Mouse (Mus musculus) forebrain, embryonic 16.5 days (tissue): ENCODE measurements around the gene Hrasls5. TPM values are rescaled to one million over a fixed set of nuclear protein-coding genes. Genes with fewer than 3 reads are reported as not detected.
A peak's percentile ranks its signal among the peaks of the same experiment; 100 is the strongest.

Source experiments
- ATAC-seq: fragments of 200-750 bp; cut with Nextera tagmentation; 2 replicates; pipeline ENCODE4 v1.8.0; 2017; ENCODE audit warnings: mild to moderate bottlenecking, moderate library complexity
- H3K27ac ChIP-seq: fragments of 300-500 bp; sonication (generic); 2 replicates; pipeline ENCODE4 v1.5.1; 2014; ENCODE audit warnings: low read length, control low read depth
- H3K27me3 ChIP-seq: fragments of 300-500 bp; sonication (generic); replicated peaks from 2 replicates; pipeline ENCODE4 v1.6.1; 2014; ENCODE audit warnings: low read length; ENCODE audit not compliant: control insufficient read depth, insufficient read depth
- H3K36me3 ChIP-seq: fragments of 300-500 bp; sonication (generic); 2 replicates; pipeline ENCODE4 v1.6.1; 2014; ENCODE audit not compliant: control insufficient read depth, insufficient read depth
- H3K4me1 ChIP-seq: fragments of 300-500 bp; sonication (generic); replicated peaks from 2 replicates; pipeline ENCODE4 v1.6.1; 2014; ENCODE audit warnings: low read length; ENCODE audit not compliant: control insufficient read depth, insufficient read depth
- H3K4me2 ChIP-seq: fragments of 300-500 bp; sonication (generic); 2 replicates; pipeline ENCODE4 v1.6.1; 2014; ENCODE audit warnings: mild to moderate bottlenecking, low read length, control low read depth
- H3K4me3 ChIP-seq: fragments of 300-500 bp; sonication (generic); replicated peaks from 2 replicates; pipeline ENCODE4 v1.5.1; 2014; ENCODE audit warnings: mild to moderate bottlenecking, low read length, control low read depth
- H3K9ac ChIP-seq: fragments of 300-500 bp; sonication (generic); replicated peaks from 2 replicates; pipeline ENCODE4 v1.6.1; 2014; ENCODE audit warnings: low read depth, low read length, control low read depth
- H3K9me3 ChIP-seq: fragments of 300-500 bp; sonication (generic); 2 replicates; pipeline ENCODE4 v1.6.1; 2016; ENCODE audit warnings: low read length; ENCODE audit not compliant: control insufficient read depth
- WGBS: fragments of 180-500 bp; shearing (Covaris S2); extraction: QIAGEN DNeasy Blood & Tissue Kit; methylation state at CpG from one replicate; pipeline ENCODE4 v1.1.7; 2014; 5-methylcytosine and 5-hydroxymethylcytosine counted together
- polyA plus RNA-seq: library from polyadenylated mRNA; unstranded; fragments of >200 nt; fragmentation: Nextera tagmentation; extraction: Ambion mirVana; gene quantifications from 2 replicates; pipeline ENCODE4 v1.2.1, GENCODE M21; 2015

Gene Hrasls5
- not detected in 2 replicates for polyA plus RNA-seq

GRCm38 (mm10) chr19:7611942-7612757 lies at the start of gene Hrasls5:
TSS of gene Hrasls5 (plus strand) at chr19:7612541.
- H3K27ac ChIP-seq, result no peak within 1 kb of the TSS
- 1% methylated on average over 54 of the region's 54 CpGs for WGBS
- H3K27me3 ChIP-seq, result peaks cover 2% of the 10 kb centered on the region
- peak within 1 kb of the TSS; percentile 49 for H3K4me3 ChIP-seq
- peaks cover 13% of the 10 kb centered on the region for H3K4me1 ChIP-seq
- ATAC-seq, result peak; percentile 75
- H3K36me3 ChIP-seq, result no peaks in the 10 kb centered on the region
- no peaks in the 10 kb centered on the region for H3K9me3 ChIP-seq
- H3K9ac ChIP-seq, result peak within 1 kb of the TSS; percentile 64
- H3K4me2 ChIP-seq, result peak within 1 kb of the TSS; percentile 83

- H3K4me1 ChIP-seq, result peaks cover 4% of the 10 kb centered on the region
- H3K27me3 ChIP-seq, result no peaks in the 10 kb centered on the region
- no peak overlapping the region for H3K4me3 ChIP-seq
- ATAC-seq, result no peak
- H3K27ac ChIP-seq, result no peak overlapping the region
- 77% methylated on average over 10 of the region's 10 CpGs for WGBS
- H3K4me2 ChIP-seq, result no peak overlapping the region
- H3K9ac ChIP-seq, result no peak overlapping the region
- H3K9me3 ChIP-seq, result no peaks in the 10 kb centered on the region
- H3K36me3 ChIP-seq, result no peaks in the 10 kb centered on the region
Observed at GRCm38 (mm10) chr19:7562601-7563129, 49.7 kb upstream of the Hrasls5 start.

- H3K4me1 ChIP-seq, result no peaks in the 10 kb centered on the region
- WGBS, result 98% methylated on average over 2 of the region's 2 CpGs
- H3K4me2 ChIP-seq, result no peak overlapping the region
- no peak overlapping the region for H3K4me3 ChIP-seq
- H3K9ac ChIP-seq, result no peak overlapping the region
- ATAC-seq, result no peak
- H3K27me3 ChIP-seq, result no peaks in the 10 kb centered on the region
- H3K36me3 ChIP-seq, result no peaks in the 10 kb centered on the region
- no peaks in the 10 kb centered on the region for H3K9me3 ChIP-seq
- no peak overlapping the region for H3K27ac ChIP-seq
Observed at GRCm38 (mm10) chr19:7563676-7564075, 48.7 kb upstream of the Hrasls5 start.

GRCm38 (mm10) chr19:7564457-7564856 lies 47.9 kb upstream of the Hrasls5 start:
- Histone ChIP-seq H3K27ac (no peak overlapping the region), H3K9ac (no peak overlapping the region), H3K4me1 (no peaks in the 10 kb centered on the region), H3K4me2 (no peak overlapping the region), H3K9me3 (no peaks in the 10 kb centered on the region), H3K4me3 (no peak overlapping the region), H3K36me3 (no peaks in the 10 kb centered on the region), H3K27me3 (no peaks in the 10 kb centered on the region)
- no peak for ATAC-seq
- WGBS, result 79% methylated on average over 1 of the region's 1 CpGs

GRCm38 (mm10) chr19:7566826-7567225 lies 45.5 kb upstream of the Hrasls5 start:
- no peaks in the 10 kb centered on the region for H3K36me3 ChIP-seq
- ATAC-seq, result no peak

GRCm38 (mm10) chr19:7568364-7568763 lies 44.0 kb upstream of the Hrasls5 start:
- no peak overlapping the region for H3K27ac ChIP-seq
- no peak overlapping the region for H3K4me2 ChIP-seq
- no peaks in the 10 kb centered on the region for H3K4me1 ChIP-seq
- H3K9me3 ChIP-seq, result no peaks in the 10 kb centered on the region
- no peaks in the 10 kb centered on the region for H3K27me3 ChIP-seq
- no peak overlapping the region for H3K9ac ChIP-seq
- 66% methylated on average over 3 of the region's 3 CpGs for WGBS
- H3K36me3 ChIP-seq, result no peaks in the 10 kb centered on the region
- no peak for ATAC-seq
- H3K4me3 ChIP-seq, result no peak overlapping the region

More at GRCm38 (mm10) chr19:7566826-7567225, 45.5 kb upstream of the Hrasls5 start:
- Histone ChIP-seq H3K27me3 (no peaks in the 10 kb centered on the region), H3K4me1 (no peaks in the 10 kb centered on the region), H3K4me2 (no peak overlapping the region), H3K4me3 (no peak overlapping the region), H3K9me3 (no peaks in the 10 kb centered on the region), H3K9ac (no peak overlapping the region), H3K27ac (no peak overlapping the region)
- WGBS, result 53% methylated on average over 3 of the region's 3 CpGs

GRCm38 (mm10) chr19:7569650-7570049 lies 42.7 kb upstream of the Hrasls5 start:
- Histone ChIP-seq H3K4me2 (no peak overlapping the region), H3K4me1 (no peaks in the 10 kb centered on the region), H3K9me3 (no peaks in the 10 kb centered on the region), H3K9ac (no peak overlapping the region), H3K36me3 (no peaks in the 10 kb centered on the region), H3K4me3 (no peak overlapping the region), H3K27ac (no peak overlapping the region), H3K27me3 (no peaks in the 10 kb centered on the region)
- no peak for ATAC-seq
- 89% methylated on average over 5 of the region's 5 CpGs for WGBS

- Histone ChIP-seq H3K9me3 (no peaks in the 10 kb centered on the region), H3K27ac (no peak overlapping the region), H3K4me1 (no peaks in the 10 kb centered on the region), H3K27me3 (no peaks in the 10 kb centered on the region), H3K4me3 (no peak overlapping the region), H3K4me2 (no peak overlapping the region), H3K9ac (no peak overlapping the region), H3K36me3 (no peaks in the 10 kb centered on the region)
- no peak for ATAC-seq
- WGBS, result 77% methylated on average over 1 of the region's 1 CpGs
Observed at GRCm38 (mm10) chr19:7576180-7576579, 36.2 kb upstream of the Hrasls5 start.

GRCm38 (mm10) chr19:7577710-7578109 lies 34.6 kb upstream of the Hrasls5 start:
- H3K9ac ChIP-seq, result no peak overlapping the region
- no peaks in the 10 kb centered on the region for H3K4me1 ChIP-seq
- no peak overlapping the region for H3K27ac ChIP-seq
- H3K9me3 ChIP-seq, result no peaks in the 10 kb centered on the region
- H3K4me2 ChIP-seq, result no peak overlapping the region
- H3K4me3 ChIP-seq, result no peak overlapping the region
- H3K36me3 ChIP-seq, result no peaks in the 10 kb centered on the region
- no peaks in the 10 kb centered on the region for H3K27me3 ChIP-seq
- no peak for ATAC-seq
- WGBS, result 86% methylated on average over 3 of the region's 3 CpGs
